In genomic region chr11:66985136-66985702, GRCm38 (mm10) we compare ENCODE assay signal across 7 mouse cellular contexts. TPM values are rescaled to one million over a fixed set of nuclear protein-coding genes. Genes with fewer than 3 reads are reported as not detected.
A peak's percentile ranks its signal among the peaks of the same experiment; 100 is the strongest.
DNase-seq lines count a peak whose midpoint lies in the region; ATAC-seq and TF ChIP-seq lines count a peak whose summit lies in the region.

No protein-coding gene starts in this region.

- H3K9me3 ChIP-seq in E14TG2a.4 (ENCODE audit: low read length) = no peaks in the 10 kb centered on the region
- H3K9me3 ChIP-seq in hindbrain, embryonic 10.5 days = no peaks in the 10 kb centered on the region
- no peaks in the 10 kb centered on the region for H3K9me3 ChIP-seq in limb, embryonic 11.5 days (ENCODE audit: control insufficient read depth, low read length)
- no peaks in the 10 kb centered on the region for H3K9me3 ChIP-seq in neural tube, embryonic 14.5 days (ENCODE audit: control insufficient read depth, low read length)

- peak overlapping the region; percentile 76; the same call in 1 of the 2 replicates for H3K4me2 ChIP-seq in limb, embryonic 11.5 days (ENCODE audit: low read depth, severe bottlenecking)
- H3K4me2 ChIP-seq in neural tube, embryonic 14.5 days (ENCODE audit: low read depth, low read length) = peak overlapping the region; percentile 45

- no peak for TF ChIP-seq CTCF in E14TG2a.4 (conservative IDR thresholded peaks at IDR 0.05; ENCODE audit: low read length)
- no peak for TF ChIP-seq CTCF in bone marrow, adult 2 months (IDR thresholded peaks at IDR 0.05; ENCODE audit: control insufficient read depth, insufficient read depth, low read length)

- 10% methylated on average over 11 of the region's 11 CpGs for WGBS in bone marrow, adult 2 months
- 43% methylated on average over 11 of the region's 11 CpGs for WGBS in hindbrain, embryonic 10.5 days
- 39% methylated on average over 11 of the region's 11 CpGs for WGBS in limb, embryonic 11.5 days
- WGBS in neural tube, embryonic 14.5 days = 29% methylated on average over 11 of the region's 11 CpGs

- H3K27ac ChIP-seq in bone marrow, adult 2 months (ENCODE audit: control insufficient read depth, insufficient read depth, low read depth, low read length, poor library complexity) = no peak overlapping the region
- H3K27ac ChIP-seq in hindbrain, embryonic 10.5 days = peak overlapping the region; percentile 90
- no peak overlapping the region for H3K27ac ChIP-seq in limb, embryonic 11.5 days (replicated peaks; ENCODE audit: low read depth, low read length)
- no peak overlapping the region for H3K27ac ChIP-seq in neural tube, embryonic 14.5 days (ENCODE audit: low read depth, low read length)

- no peak overlapping the region; the same call in 1 of the 2 replicates for H3K9ac ChIP-seq in limb, embryonic 11.5 days (ENCODE audit: low read length)
- no peak overlapping the region; the same call in 1 of the 2 replicates for H3K9ac ChIP-seq in neural tube, embryonic 14.5 days (replicated peaks; ENCODE audit: low read depth, low read length)

- H3K27me3 ChIP-seq in E14TG2a.4 (ENCODE audit: insufficient read depth, low read length) = no peaks in the 10 kb centered on the region
- H3K27me3 ChIP-seq in hindbrain, embryonic 10.5 days (ENCODE audit: insufficient read depth, poor library complexity, severe bottlenecking) = no peaks in the 10 kb centered on the region
- H3K27me3 ChIP-seq in limb, embryonic 11.5 days (ENCODE audit: control insufficient read depth, insufficient read depth, low read length) = no peaks in the 10 kb centered on the region
- H3K27me3 ChIP-seq in neural tube, embryonic 14.5 days (ENCODE audit: control insufficient read depth, insufficient read depth, low read length) = no peaks in the 10 kb centered on the region

- ATAC-seq in limb, embryonic 11.5 days (ENCODE audit: insufficient number of reproducible peaks, low FRiP score, low TSS enrichment, low read depth) = no peak
- ATAC-seq in neural tube, embryonic 14.5 days (ENCODE audit: low read depth) = no peak

- peaks cover 51% of the 10 kb centered on the region for H3K4me1 ChIP-seq in E14TG2a.4 (replicated peaks; ENCODE audit: low read depth, low read length)
- H3K4me1 ChIP-seq in bone marrow, adult 2 months (ENCODE audit: control insufficient read depth, insufficient read depth, low read length) = no peaks in the 10 kb centered on the region
- H3K4me1 ChIP-seq in hindbrain, embryonic 10.5 days (replicated peaks) = peaks cover 34% of the 10 kb centered on the region
- peaks cover 10% of the 10 kb centered on the region for H3K4me1 ChIP-seq in limb, embryonic 11.5 days (ENCODE audit: control insufficient read depth, insufficient read depth, low read length)
- H3K4me1 ChIP-seq in neural tube, embryonic 14.5 days (ENCODE audit: control insufficient read depth, insufficient read depth, low read length) = 0 out of 2 replicates have a peak, but pooled peaks cover 4% of the 10 kb centered on the region

- DNase-seq in hindbrain, embryonic 10.5 days (ENCODE audit: low spot score) = peak; percentile 7
- DNase-seq in limb, embryonic 11.5 days (ENCODE audit: low spot score) = peak; percentile 25
- no peak for DNase-seq in left cerebral cortex, adult 11 months (ENCODE audit: low spot score)
- DNase-seq in ovary, postnatal 14 days (ENCODE audit: low spot score) = no peak

- peak overlapping the region; percentile 69; the same call in 1 of the 2 replicates for H3K4me3 ChIP-seq in E14TG2a.4 (replicated peaks; ENCODE audit: low read length)
- peak overlapping the region; percentile 29 for H3K4me3 ChIP-seq in bone marrow, adult 2 months (replicated peaks; ENCODE audit: control insufficient read depth, low read depth, low read length)
- H3K4me3 ChIP-seq in hindbrain, embryonic 10.5 days = peak overlapping the region; percentile 53
- peak overlapping the region; percentile 41 for H3K4me3 ChIP-seq in limb, embryonic 11.5 days (ENCODE audit: low read depth, low read length)
- peak overlapping the region; percentile 25 for H3K4me3 ChIP-seq in neural tube, embryonic 14.5 days (ENCODE audit: low read depth, low read length)

- TF ChIP-seq POLR2A in bone marrow, adult 2 months (IDR thresholded peaks at IDR 0.05; ENCODE audit: borderline replicate concordance, control insufficient read depth, low read depth, low read length) = no peak

- no peaks in the 10 kb centered on the region for H3K36me3 ChIP-seq in E14TG2a.4 (ENCODE audit: insufficient read depth, low read length)
- H3K36me3 ChIP-seq in hindbrain, embryonic 10.5 days = no peaks in the 10 kb centered on the region
- no peaks in the 10 kb centered on the region for H3K36me3 ChIP-seq in limb, embryonic 11.5 days (ENCODE audit: control insufficient read depth, insufficient read depth, low read length)
- H3K36me3 ChIP-seq in neural tube, embryonic 14.5 days (ENCODE audit: control insufficient read depth, insufficient read depth, low read length) = no peaks in the 10 kb centered on the region

RNA-seq across cellular contexts. Expression of gene Tmem238l, which starts 28.8 kb away (rescaled TPM):
- polyA plus RNA-seq in bone marrow, adult 2 months (2011; ENCODE audit: insufficient read depth, insufficient read length, low replicate concordance, missing spikeins) = not detected in 2 replicates
- not detected in 2 replicates for polyA plus RNA-seq in hindbrain, embryonic 10.5 days (2016; fragmentation: Nextera tagmentation; extraction: Ambion mirVana)
- not detected in 2 replicates for polyA plus RNA-seq in limb, embryonic 11.5 days (2014; fragmentation: Nextera tagmentation; extraction: Ambion mirVana)
- polyA plus RNA-seq in neural tube, embryonic 14.5 days (2014; fragmentation: Nextera tagmentation; extraction: Ambion mirVana) = not detected in 2 replicates

RNA-seq across cellular contexts. Expression of gene Tmem220, which starts 39.7 kb away (rescaled TPM):
- 0.61 TPM in 1 of 2 replicates, not detected in the other for polyA plus RNA-seq in bone marrow, adult 2 months (2011; ENCODE audit: insufficient read depth, insufficient read length, low replicate concordance, missing spikeins)
- 0.43 and 1.5 TPM in 2 replicates for polyA plus RNA-seq in hindbrain, embryonic 10.5 days (2016; fragmentation: Nextera tagmentation; extraction: Ambion mirVana)
- 0.92 and 1.3 TPM in 2 replicates for polyA plus RNA-seq in limb, embryonic 11.5 days (2014; fragmentation: Nextera tagmentation; extraction: Ambion mirVana)
- polyA plus RNA-seq in neural tube, embryonic 14.5 days (2014; fragmentation: Nextera tagmentation; extraction: Ambion mirVana) = 0.64 and 0.93 TPM in 2 replicates

Comparison
In these comparisons a context has a peak if more than half of its experiments do, and no peak if none do; other contexts are left out.
1. DNase-seq: peak in hindbrain, embryonic 10.5 days (single experiment) and limb, embryonic 11.5 days (single experiment); none in left cerebral cortex, adult 11 months (single experiment) and ovary, postnatal 14 days (single experiment).
2. Peak in every context shown above with its lines, with median percentiles within 50 percentile points of each other: H3K4me3 ChIP-seq.